Mouse (Mus musculus) cerebellum, adult 2 months (tissue): ENCODE results near the gene Tspan3.

Experiments
- CTCF ChIP-seq: fragments of 200-500 bp; IDR thresholded peaks from 2 replicates; pipeline ENCODE4 v1.5.1; 2011; ENCODE audit warnings: low read depth, mild to moderate bottlenecking, control low read depth, low read length, moderate library complexity, borderline replicate concordance; ENCODE audit not compliant: insufficient read depth
- POLR2A ChIP-seq: fragments of 200-500 bp; IDR thresholded peaks from 2 replicates; pipeline ENCODE4 v1.6.1; 2011; ENCODE audit warnings: low read length, control low read depth, borderline replicate concordance; ENCODE audit not compliant: insufficient read depth

- TF ChIP-seq CTCF (no peak), POLR2A (no peak)
Observed at GRCm38 (mm10) chr9:56089778-56090520, 75.3 kb downstream of the Tspan3 start, which contains the start of gene Pstpip1.
